Mouse (Mus musculus) lung, postnatal 0 days (tissue): ENCODE measurements at regions not wholly inside any gene's neighbourhood (a gene's known extent, or its start where the extent isn't known, plus 50 kb on each side); places are given as distances from the start of the nearest gene placed in this dataset.

Experiments used
- ATAC-seq: fragments of 200-750 bp; cut with Nextera tagmentation; 2 replicates; pipeline ENCODE4 v1.8.0; 2017; ENCODE audit warnings: moderate library complexity
- DNase-seq: peaks from one replicate; pipeline ENCODE4 v3.0.0-alpha.2; 2016; ENCODE audit warnings: low spot score
- H3K27ac ChIP-seq: fragments of 300-500 bp; sonication (generic); 2 replicates; pipeline ENCODE4 v1.5.1; 2014; ENCODE audit warnings: antibody characterized with exemption, mild to moderate bottlenecking, low read length, mixed read lengths
- H3K27me3 ChIP-seq: fragments of 300-500 bp; sonication (generic); replicated peaks from 2 replicates; pipeline ENCODE4 v1.6.1; 2014; ENCODE audit warnings: low read length, mixed read lengths; ENCODE audit not compliant: insufficient read depth
- H3K36me3 ChIP-seq: fragments of 300-500 bp; sonication (generic); 2 replicates; pipeline ENCODE4 v1.6.1; 2014; ENCODE audit warnings: low read length, mixed read lengths; ENCODE audit not compliant: insufficient read depth
- H3K4me1 ChIP-seq: fragments of 300-500 bp; sonication (generic); 2 replicates; pipeline ENCODE4 v1.6.1; 2014; ENCODE audit warnings: antibody characterized with exemption, low read depth, low read length, mixed read lengths; ENCODE audit not compliant: insufficient read depth
- H3K4me2 ChIP-seq: fragments of 300-500 bp; sonication (generic); replicated peaks from 2 replicates; pipeline ENCODE4 v1.6.1; 2014; ENCODE audit warnings: low read depth, mild to moderate bottlenecking, low read length, moderate library complexity, mixed read lengths
- H3K4me3 ChIP-seq: fragments of 300-500 bp; sonication (generic); 2 replicates; pipeline ENCODE4 v1.5.1; 2014; ENCODE audit warnings: low read depth, low read length
- H3K9ac ChIP-seq: fragments of 300-500 bp; sonication (generic); replicated peaks from 2 replicates; pipeline ENCODE4 v1.6.1; 2014; ENCODE audit warnings: low read depth, mild to moderate bottlenecking
- H3K9me3 ChIP-seq: fragments of 300-500 bp; sonication (generic); 2 replicates; pipeline ENCODE4 v1.6.1; 2016; ENCODE audit warnings: low read length, mixed read lengths
- CTCF ChIP-seq: IDR thresholded peaks from 2 replicates; pipeline ENCODE4 v1.5.1; 2016; ENCODE audit warnings: antibody characterized with exemption, mild to moderate bottlenecking
- EP300 ChIP-seq: IDR thresholded peaks from 2 replicates; pipeline ENCODE4 v1.6.1; 2016; ENCODE audit warnings: antibody characterized with exemption, mild to moderate bottlenecking, control low read depth
- WGBS: fragments of 180-500 bp; shearing (Covaris S2); extraction: QIAGEN DNeasy Blood & Tissue Kit; methylation state at CpG from one replicate; pipeline ENCODE4 v1.1.7; 2014; 5-methylcytosine and 5-hydroxymethylcytosine counted together

- Histone ChIP-seq H3K9ac (no peak overlapping the region), H3K4me3 (no peak overlapping the region), H3K27me3 (no peaks in the 10 kb centered on the region), H3K4me1 (no peaks in the 10 kb centered on the region), H3K4me2 (no peak overlapping the region), H3K36me3 (no peaks in the 10 kb centered on the region), H3K9me3 (no peaks in the 10 kb centered on the region), H3K27ac (no peak overlapping the region)
- no peak for TF ChIP-seq CTCF
- no peak for TF ChIP-seq EP300
- ATAC-seq (no peak), DNase-seq (no peak)
- 83% methylated on average over 9 of the region's 9 CpGs for WGBS
Measured at GRCm38 (mm10) chr10:126520973-126521372, 380.2 kb downstream of the Atp23 start.

DNA sequence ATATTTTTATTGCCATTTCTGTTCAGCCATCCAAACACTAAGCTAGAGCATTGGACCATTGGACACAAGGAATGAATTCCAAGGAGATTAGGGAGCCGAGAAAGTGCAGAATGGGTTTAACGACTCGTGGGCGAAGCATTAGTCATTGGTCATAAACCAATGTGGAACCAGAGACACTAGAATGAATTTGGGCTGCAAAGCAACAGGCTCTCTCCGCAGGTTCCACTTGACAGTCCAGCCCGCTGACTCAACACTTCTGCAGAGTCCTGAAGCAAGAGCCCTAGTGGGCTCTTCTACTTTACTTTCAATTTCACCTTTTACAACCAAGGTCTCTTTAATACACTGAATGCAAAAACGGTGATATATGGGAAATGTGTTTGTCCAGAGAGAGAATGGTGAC is 388.0 kb downstream of the Atp23 start:
- TF ChIP-seq EP300 (no peak), CTCF (no peak)
- Histone ChIP-seq H3K27ac (no peak overlapping the region), H3K9ac (no peak overlapping the region), H3K27me3 (no peaks in the 10 kb centered on the region), H3K4me3 (no peak overlapping the region), H3K4me2 (no peak overlapping the region), H3K36me3 (no peaks in the 10 kb centered on the region), H3K4me1 (no peaks in the 10 kb centered on the region), H3K9me3 (no peaks in the 10 kb centered on the region)
- no peak for DNase-seq
- no peak for ATAC-seq
- 81% methylated on average over 7 of the region's 7 CpGs for WGBS

GRCm38 (mm10) chr10:126511511-126511910 is 389.6 kb downstream of the Atp23 start:
- no peak overlapping the region for H3K27ac ChIP-seq
- no peak overlapping the region for H3K4me3 ChIP-seq
- WGBS: 91% methylated on average over 10 of the region's 10 CpGs
- no peak overlapping the region for H3K9ac ChIP-seq
- H3K4me2 ChIP-seq: no peak overlapping the region
- no peaks in the 10 kb centered on the region for H3K36me3 ChIP-seq
- DNase-seq (no peak), ATAC-seq (no peak)
- TF ChIP-seq CTCF (no peak), EP300 (no peak)
- H3K9me3 ChIP-seq: no peaks in the 10 kb centered on the region
- no peaks in the 10 kb centered on the region for H3K4me1 ChIP-seq
- H3K27me3 ChIP-seq: no peaks in the 10 kb centered on the region

DNA sequence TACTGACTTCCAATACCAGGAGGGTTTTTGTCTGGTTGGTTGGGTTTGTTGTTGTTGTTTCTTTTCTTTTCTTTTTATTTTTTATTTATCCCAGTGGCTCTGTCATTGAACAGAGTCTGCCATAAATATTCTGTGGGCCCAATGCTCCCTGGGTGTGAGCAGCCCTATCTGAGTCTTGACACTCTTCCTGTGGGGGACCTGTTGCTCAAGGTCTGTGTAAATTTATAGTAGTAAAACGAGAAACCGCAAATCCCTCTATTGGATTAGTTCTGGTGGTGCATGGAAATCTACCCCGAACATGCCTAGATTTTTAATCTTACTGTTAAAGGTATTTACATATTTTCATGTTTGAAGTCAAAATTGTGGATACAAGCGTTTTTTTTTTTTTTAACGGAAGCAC is 395.2 kb downstream of the Atp23 start:
- 83% methylated on average over 5 of the region's 5 CpGs for WGBS
- Histone ChIP-seq H3K4me3 (no peak overlapping the region), H3K36me3 (no peaks in the 10 kb centered on the region), H3K4me1 (no peaks in the 10 kb centered on the region), H3K9ac (no peak overlapping the region), H3K4me2 (no peak overlapping the region), H3K9me3 (no peaks in the 10 kb centered on the region), H3K27me3 (no peaks in the 10 kb centered on the region), H3K27ac (no peak overlapping the region)
- no peak for TF ChIP-seq EP300
- no peak for TF ChIP-seq CTCF
- DNase-seq (no peak), ATAC-seq (no peak)

DNA sequence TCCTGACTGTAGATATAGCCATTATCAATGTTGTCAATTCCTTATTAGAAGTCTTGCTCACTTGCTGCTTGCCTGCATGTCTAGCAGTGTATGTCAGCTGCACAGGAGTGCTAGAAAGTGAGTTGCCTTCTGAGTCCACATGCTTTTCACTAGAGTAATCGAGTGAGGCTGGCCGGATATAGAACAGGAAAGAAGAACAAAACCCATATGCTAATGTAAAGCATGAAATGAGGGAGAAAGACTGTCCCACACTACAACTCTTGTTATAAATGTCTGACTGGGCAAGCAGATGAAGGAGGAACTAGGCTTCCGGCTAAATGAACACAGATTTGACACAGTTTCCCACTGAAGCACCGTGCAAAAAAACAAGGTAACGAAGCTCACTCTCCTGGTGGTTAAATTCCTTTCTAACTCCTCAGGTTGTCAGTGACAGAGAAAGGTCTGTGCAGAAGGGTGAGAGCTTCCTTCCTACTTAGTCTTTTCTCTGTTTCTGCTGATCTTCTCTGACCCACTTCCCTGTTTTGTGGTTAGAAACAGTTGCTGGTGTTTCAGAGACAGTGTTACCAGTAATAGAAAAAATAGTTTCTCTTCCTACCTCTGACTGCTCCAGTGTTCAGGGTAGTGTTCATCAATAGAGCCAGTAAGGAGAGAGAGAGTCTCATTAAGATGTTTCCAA is 399.0 kb downstream of the Atp23 start:
- H3K27ac ChIP-seq: no peak overlapping the region
- H3K9me3 ChIP-seq: no peaks in the 10 kb centered on the region
- TF ChIP-seq CTCF (no peak), EP300 (no peak)
- H3K9ac ChIP-seq: no peak overlapping the region
- DNase-seq (peak; percentile 12), ATAC-seq (no peak)
- H3K4me2 ChIP-seq: no peak overlapping the region
- WGBS: 56% methylated on average over 5 of the region's 5 CpGs
- no peak overlapping the region for H3K4me3 ChIP-seq
- H3K27me3 ChIP-seq: no peaks in the 10 kb centered on the region
- no peaks in the 10 kb centered on the region for H3K36me3 ChIP-seq
- H3K4me1 ChIP-seq: no peaks in the 10 kb centered on the region

DNA sequence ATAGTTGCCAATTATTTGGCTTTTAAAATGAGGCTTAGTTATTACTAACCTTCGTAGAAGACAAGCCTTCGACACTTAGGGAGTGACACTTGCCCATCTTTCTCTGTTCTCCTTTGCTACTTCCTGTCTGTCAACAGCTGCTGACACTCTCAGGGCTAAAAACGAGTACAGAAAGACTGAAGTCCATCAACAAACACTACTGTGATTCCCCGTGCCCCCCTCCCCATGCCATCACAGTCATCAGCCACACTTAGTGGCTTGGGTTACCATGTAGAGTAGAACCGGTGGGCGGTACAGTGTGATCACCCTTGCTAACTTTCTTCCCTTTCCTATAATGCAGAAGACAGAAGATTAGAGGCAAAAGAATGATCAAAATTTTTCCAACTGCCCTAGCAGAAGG is 402.4 kb downstream of the Atp23 start:
- Histone ChIP-seq H3K9ac (no peak overlapping the region), H3K27me3 (no peaks in the 10 kb centered on the region), H3K9me3 (no peaks in the 10 kb centered on the region), H3K4me3 (no peak overlapping the region), H3K4me2 (no peak overlapping the region), H3K27ac (no peak overlapping the region), H3K36me3 (no peaks in the 10 kb centered on the region), H3K4me1 (no peaks in the 10 kb centered on the region)
- ATAC-seq: no peak
- TF ChIP-seq EP300: no peak
- TF ChIP-seq CTCF: no peak
- DNase-seq: no peak
- WGBS: 54% methylated on average over 6 of the region's 6 CpGs

- no peak for ATAC-seq
- no peaks in the 10 kb centered on the region for H3K4me1 ChIP-seq
- H3K4me2 ChIP-seq: no peak overlapping the region
- H3K36me3 ChIP-seq: no peaks in the 10 kb centered on the region
- no peak overlapping the region for H3K27ac ChIP-seq
- no peak for TF ChIP-seq EP300
- TF ChIP-seq CTCF: no peak
- DNase-seq: no peak
- no peak overlapping the region for H3K4me3 ChIP-seq
- 74% methylated on average over 6 of the region's 6 CpGs for WGBS
- no peaks in the 10 kb centered on the region for H3K9me3 ChIP-seq
- H3K9ac ChIP-seq: no peak overlapping the region
- no peaks in the 10 kb centered on the region for H3K27me3 ChIP-seq
Measured at GRCm38 (mm10) chr10:126493734-126494133, 407.4 kb downstream of the Atp23 start.
